Mouse (Mus musculus) limb, embryonic 14.5 days (tissue): ENCODE measurements around the gene Tbc1d32. TPM values are rescaled to one million over a fixed set of nuclear protein-coding genes. Genes with fewer than 3 reads are reported as not detected.

ENCODE experiments used
- ATAC-seq: fragments of 200-750 bp; cut with Nextera tagmentation; 2 replicates; pipeline ENCODE4 v1.8.0; 2017; ENCODE audit warnings: low read depth, moderate number of reproducible peaks, moderate TSS enrichment; ENCODE audit not compliant: low FRiP score
- DNase-seq: peaks from one replicate; pipeline ENCODE4 v3.0.0-alpha.2; 2015; ENCODE audit warnings: low spot score
- H3K27ac ChIP-seq: fragments of 300-500 bp; sonication (generic); replicated peaks from 2 replicates; pipeline ENCODE4 v1.5.1; 2014; ENCODE audit warnings: low read depth, mild to moderate bottlenecking, low read length, moderate library complexity, mixed read lengths
- H3K27me3 ChIP-seq: fragments of 300-500 bp; sonication (generic); 2 replicates; pipeline ENCODE4 v1.6.1; 2014; ENCODE audit warnings: low read length, mixed read lengths; ENCODE audit not compliant: control insufficient read depth, insufficient read depth
- H3K36me3 ChIP-seq: fragments of 300-500 bp; sonication (generic); 2 replicates; pipeline ENCODE4 v1.6.1; 2014; ENCODE audit warnings: mild to moderate bottlenecking, low read length, moderate library complexity, mixed read lengths; ENCODE audit not compliant: control insufficient read depth, insufficient read depth
- H3K4me1 ChIP-seq: fragments of 300-500 bp; sonication (generic); 2 replicates; pipeline ENCODE4 v1.6.1; 2014; ENCODE audit warnings: antibody characterized with exemption, low read length, mixed read lengths; ENCODE audit not compliant: control insufficient read depth, insufficient read depth
- H3K4me2 ChIP-seq: fragments of 300-500 bp; sonication (generic); replicated peaks from 2 replicates; pipeline ENCODE4 v1.6.1; 2014; ENCODE audit warnings: low read depth, mild to moderate bottlenecking, low read length, moderate library complexity; ENCODE audit not compliant: severe bottlenecking
- H3K4me3 ChIP-seq: fragments of 300-500 bp; sonication (generic); replicated peaks from 2 replicates; pipeline ENCODE4 v1.5.1; 2014; ENCODE audit warnings: low read length
- H3K9ac ChIP-seq: fragments of 300-500 bp; sonication (generic); 2 replicates; pipeline ENCODE4 v1.6.1; 2014; ENCODE audit warnings: mild to moderate bottlenecking, low read depth, low read length, moderate library complexity; ENCODE audit not compliant: severe bottlenecking
- H3K9me3 ChIP-seq: fragments of 300-500 bp; sonication (generic); 2 replicates; pipeline ENCODE4 v1.6.1; 2016; ENCODE audit warnings: low read length; ENCODE audit not compliant: control insufficient read depth
- POLR2A ChIP-seq: fragments of 200-500 bp; IDR thresholded peaks from 2 replicates; pipeline ENCODE4 v1.8.0; 2012; ENCODE audit warnings: inconsistent platforms, mild to moderate bottlenecking, moderate library complexity, borderline replicate concordance; ENCODE audit not compliant: insufficient read depth, insufficient read length; ENCODE audit errors: extremely low read depth
- WGBS: fragments of 180-500 bp; shearing (Covaris S2); extraction: QIAGEN DNeasy Blood & Tissue Kit; methylation state at CpG from one replicate; pipeline ENCODE4 v1.1.7; 2014; 5-methylcytosine and 5-hydroxymethylcytosine counted together
- polyA plus RNA-seq, 2 experiments: library from polyadenylated mRNA; depleted of rRNA in 1 of 2; stranded (reverse) in 1 of 2; unstranded in 1 of 2; fragments of >200 nt; fragmentation: Nextera tagmentation in 1 of 2; extraction: Ambion mirVana in 1 of 2; gene quantifications; 2 replicates each; pipeline versions ENCODE4 v1.2.1 to v1.2.3; 2012 to 2014

Tbc1d32 gene
- polyA plus RNA-seq, 2 experiments = 2.2 to 2.6 TPM

- no peak overlapping the region for H3K9ac ChIP-seq
- no peak for TF ChIP-seq POLR2A
- H3K9me3 ChIP-seq = no peaks in the 10 kb centered on the region
- H3K4me3 ChIP-seq = no peak overlapping the region
- no peak overlapping the region for H3K4me2 ChIP-seq
- 57% methylated on average over 5 of the region's 5 CpGs for WGBS
- H3K27ac ChIP-seq = no peak overlapping the region
- H3K36me3 ChIP-seq = no peaks in the 10 kb centered on the region
- DNase-seq (no peak), ATAC-seq (no peak)
- H3K27me3 ChIP-seq = no peaks in the 10 kb centered on the region
- H3K4me1 ChIP-seq = no peaks in the 10 kb centered on the region
Measured at GRCm38 (mm10) chr10:56094586-56094985, 133.9 kb downstream of the Tbc1d32 start.

- no peaks in the 10 kb centered on the region for H3K36me3 ChIP-seq
- H3K9me3 ChIP-seq = no peaks in the 10 kb centered on the region
- H3K9ac ChIP-seq = no peak overlapping the region
- H3K27ac ChIP-seq = no peak overlapping the region
- H3K4me1 ChIP-seq = no peaks in the 10 kb centered on the region
- no peak for TF ChIP-seq POLR2A
- H3K4me3 ChIP-seq = no peak overlapping the region
- DNase-seq (no peak), ATAC-seq (no peak)
- H3K4me2 ChIP-seq = no peak overlapping the region
- 72% methylated on average over 4 of the region's 4 CpGs for WGBS
- no peaks in the 10 kb centered on the region for H3K27me3 ChIP-seq
Measured at GRCm38 (mm10) chr10:56089714-56090113, 138.8 kb downstream of the Tbc1d32 start.

GRCm38 (mm10) chr10:56062746-56063145, 165.7 kb downstream of the Tbc1d32 start:
- no peak overlapping the region for H3K9ac ChIP-seq
- no peak for DNase-seq
- no peak for ATAC-seq
- no peaks in the 10 kb centered on the region for H3K9me3 ChIP-seq
- H3K4me2 ChIP-seq = no peak overlapping the region
- H3K27me3 ChIP-seq = no peaks in the 10 kb centered on the region
- no peak overlapping the region for H3K27ac ChIP-seq
- 85% methylated on average over 2 of the region's 2 CpGs for WGBS
- TF ChIP-seq POLR2A = no peak
- H3K4me1 ChIP-seq = no peaks in the 10 kb centered on the region
- no peaks in the 10 kb centered on the region for H3K36me3 ChIP-seq
- no peak overlapping the region for H3K4me3 ChIP-seq

GRCm38 (mm10) chr10:56061238-56061830, 167.2 kb downstream of the Tbc1d32 start:
- ATAC-seq = no peak
- WGBS = 82% methylated on average over 2 of the region's 2 CpGs

GRCm38 (mm10) chr10:56058979-56059422, 169.5 kb downstream of the Tbc1d32 start:
- Histone ChIP-seq H3K27ac (no peak overlapping the region), H3K4me3 (no peak overlapping the region), H3K27me3 (no peaks in the 10 kb centered on the region), H3K36me3 (no peaks in the 10 kb centered on the region), H3K9me3 (no peaks in the 10 kb centered on the region), H3K4me2 (no peak overlapping the region), H3K4me1 (no peaks in the 10 kb centered on the region), H3K9ac (no peak overlapping the region)
- no peak for DNase-seq
- no peak for TF ChIP-seq POLR2A
- 67% methylated on average over 3 of the region's 3 CpGs for WGBS
- ATAC-seq = no peak

More at GRCm38 (mm10) chr10:56061238-56061830, 167.2 kb downstream of the Tbc1d32 start:
- Histone ChIP-seq H3K36me3 (no peaks in the 10 kb centered on the region), H3K9me3 (no peaks in the 10 kb centered on the region), H3K9ac (no peak overlapping the region), H3K4me3 (no peak overlapping the region), H3K4me1 (no peaks in the 10 kb centered on the region), H3K27ac (no peak overlapping the region), H3K27me3 (no peaks in the 10 kb centered on the region), H3K4me2 (no peak overlapping the region)
- DNase-seq = no peak
- no peak for TF ChIP-seq POLR2A

- H3K27ac ChIP-seq = no peak overlapping the region
- no peak for TF ChIP-seq POLR2A
- no peak overlapping the region for H3K9ac ChIP-seq
- DNase-seq = no peak
- no peak overlapping the region for H3K4me3 ChIP-seq
- H3K4me2 ChIP-seq = no peak overlapping the region
- H3K27me3 ChIP-seq = no peaks in the 10 kb centered on the region
- no peaks in the 10 kb centered on the region for H3K4me1 ChIP-seq
- H3K9me3 ChIP-seq = no peaks in the 10 kb centered on the region
- H3K36me3 ChIP-seq = no peaks in the 10 kb centered on the region
- ATAC-seq = no peak
Measured at GRCm38 (mm10) chr10:56025400-56025799, 203.1 kb downstream of the Tbc1d32 start.
